Mouse (Mus musculus) CD4-positive, CD25-positive, alpha-beta regulatory T cell, adult 2 months (primary cell): Measurements from ENCODE around the gene Ttc17.

Experiments
- DNase-seq: peaks from one replicate; pipeline ENCODE4 v3.0.0-alpha.2; 2012; ENCODE audit warnings: low read depth, low spot score

The Ttc17 gene

DNA sequence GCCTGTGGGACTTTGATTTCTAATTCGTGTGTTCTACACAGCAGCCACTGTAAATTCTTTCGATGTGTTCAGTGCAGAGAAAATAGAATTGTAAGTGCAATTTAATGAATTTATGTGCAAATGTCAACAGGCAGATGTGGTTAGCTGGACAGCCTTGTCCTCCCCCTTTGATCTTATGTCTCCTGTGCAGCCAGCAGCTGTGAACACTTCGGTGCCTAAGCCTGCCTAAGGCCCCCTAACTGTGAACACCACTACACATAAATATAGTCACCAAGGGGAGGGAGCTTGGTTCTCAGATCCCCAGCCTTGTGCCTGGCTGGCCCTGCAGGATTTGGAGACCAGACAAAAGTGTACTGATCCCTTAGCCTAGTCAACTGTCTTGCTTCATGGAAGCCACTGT is 109.0 kb downstream of the Ttc17 start:
- DNase-seq = no peak

DNA sequence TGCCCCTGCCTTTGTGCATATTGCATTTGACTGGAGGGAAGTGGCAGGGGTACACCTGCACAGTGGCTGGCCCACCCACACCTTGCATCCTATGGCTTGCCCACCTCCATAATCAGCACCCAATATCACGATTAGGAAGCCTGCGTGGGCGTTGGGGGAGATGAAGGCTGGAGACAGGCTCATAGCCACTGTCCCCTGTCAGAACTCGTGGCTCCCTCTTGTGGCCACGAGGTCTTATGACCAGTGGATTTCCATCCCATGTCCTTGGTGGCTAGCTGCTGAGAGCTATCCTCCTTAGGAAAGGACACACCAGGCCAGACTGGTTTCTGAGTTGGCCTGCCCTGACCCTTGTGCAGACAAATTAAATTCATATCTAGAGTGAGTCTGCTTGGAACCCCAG is 116.0 kb downstream of the Ttc17 start:
- DNase-seq = peak; percentile 68

DNA sequence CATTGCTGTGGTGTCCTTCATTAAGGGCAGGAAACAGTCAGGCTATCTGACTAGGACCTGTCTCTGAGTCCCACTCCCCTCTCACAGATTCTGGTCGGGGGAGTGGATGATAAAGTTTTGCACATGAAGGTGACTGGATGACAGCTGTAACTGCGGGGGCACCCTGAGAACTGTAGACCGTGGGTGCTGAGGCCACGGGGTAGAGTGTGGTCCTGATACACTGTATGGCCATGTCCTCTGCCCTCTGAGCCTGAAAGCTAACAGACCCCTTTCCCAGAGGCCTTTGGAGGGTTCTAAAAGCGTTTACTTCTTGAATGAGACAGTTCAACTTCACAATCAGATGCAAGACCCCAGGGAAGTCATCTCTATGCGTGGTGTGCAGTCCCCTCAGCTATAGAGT is 116.8 kb downstream of the Ttc17 start:
- DNase-seq = no peak

DNA sequence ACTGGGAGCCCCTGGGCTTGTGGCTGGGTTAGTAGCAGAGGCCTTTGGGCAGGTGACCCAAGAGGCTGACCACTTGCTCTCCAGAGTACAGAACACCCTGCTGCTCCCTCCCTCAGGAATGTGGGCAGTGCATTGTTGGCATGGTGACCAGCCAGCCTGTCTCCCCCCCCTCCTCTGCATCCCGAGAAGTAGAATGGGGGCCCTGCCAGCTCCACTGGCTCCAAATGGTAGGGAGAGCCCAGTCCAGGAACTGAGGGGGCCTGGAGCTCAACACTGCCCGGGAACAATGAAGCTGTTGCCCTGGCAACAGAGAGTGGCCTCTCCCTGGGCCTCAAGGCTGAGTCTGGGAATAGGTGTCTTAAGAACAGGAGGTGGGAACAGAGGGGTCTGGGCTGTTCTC is 117.3 kb downstream of the Ttc17 start:
- DNase-seq = no peak

DNA sequence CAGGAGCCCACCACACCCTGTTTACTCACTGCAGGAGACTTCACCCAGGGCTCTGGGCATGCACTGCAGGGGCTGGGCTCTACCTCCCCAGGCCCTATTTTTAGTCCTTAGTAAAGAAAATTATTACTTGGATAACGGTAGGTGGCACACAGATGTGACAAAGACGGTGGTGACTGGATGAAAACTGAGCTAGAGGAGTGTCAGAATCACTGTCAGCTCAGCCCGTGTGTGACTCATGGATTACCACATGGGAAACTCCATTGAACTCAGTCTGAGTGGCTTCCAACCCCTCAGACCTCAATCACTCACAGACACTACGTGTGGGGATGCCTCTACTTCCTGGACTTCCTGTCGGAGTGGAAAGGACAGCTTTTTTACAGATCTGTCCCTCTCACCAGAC is 118.4 kb downstream of the Ttc17 start:
- no peak for DNase-seq

DNA sequence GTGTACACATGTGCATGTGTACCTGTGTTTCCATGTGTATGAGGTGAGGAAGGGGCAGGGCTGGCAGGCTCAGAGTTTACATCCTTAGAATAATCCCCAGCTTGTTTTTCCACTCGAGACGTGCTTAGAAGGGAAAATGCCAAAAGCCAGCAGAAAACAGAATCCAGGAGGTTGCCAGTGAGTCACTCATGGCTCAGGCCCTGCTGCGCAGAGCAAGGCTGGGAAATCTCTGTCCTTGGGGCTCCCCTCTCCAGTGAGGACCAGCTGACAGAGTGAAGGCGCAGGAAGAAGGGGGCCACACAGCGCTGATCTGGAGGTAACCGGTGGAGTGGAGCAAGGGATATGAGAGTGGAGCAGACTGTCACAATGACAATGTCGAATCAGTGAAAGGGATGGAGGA is 119.1 kb downstream of the Ttc17 start:
- no peak for DNase-seq

DNA sequence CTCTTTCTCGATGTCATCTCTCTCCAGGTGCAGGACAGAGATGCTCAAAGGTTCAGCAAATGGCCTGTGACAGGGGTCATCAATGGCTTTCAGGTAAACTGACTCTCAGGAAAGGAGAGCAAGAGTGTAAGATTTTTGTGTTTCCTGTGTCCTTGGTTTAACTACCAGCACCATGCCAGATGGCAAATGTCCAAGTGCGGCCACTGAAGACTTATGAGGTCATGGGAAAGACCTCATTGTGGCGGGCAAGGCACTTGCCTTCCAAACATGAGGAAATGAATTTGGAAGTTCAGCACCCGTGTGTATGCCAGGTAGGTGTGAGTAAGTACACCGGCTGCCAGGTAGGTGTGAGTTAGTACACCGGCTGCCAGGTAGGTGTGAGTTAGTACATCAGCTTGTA is 123.0 kb downstream of the Ttc17 start:
- DNase-seq = no peak

DNA sequence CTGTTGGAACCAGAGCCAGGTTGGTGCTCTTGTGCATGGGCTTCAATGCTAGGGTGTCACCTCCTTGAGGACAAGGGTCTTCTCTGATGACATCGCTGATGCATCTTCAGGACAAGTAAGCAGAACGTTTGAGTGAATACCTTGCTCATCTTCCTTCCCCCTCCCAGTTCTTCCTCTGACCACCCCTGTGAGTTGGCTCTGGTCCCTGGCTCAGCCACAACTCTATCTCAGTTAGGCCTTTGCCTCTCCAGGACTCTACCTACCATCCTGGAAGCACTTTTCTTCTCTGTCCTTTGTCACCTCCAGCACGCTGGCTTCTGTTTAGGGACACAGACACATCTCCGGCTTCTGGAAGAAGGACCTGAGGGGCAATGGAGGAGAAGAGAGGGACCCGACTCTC is 126.9 kb downstream of the Ttc17 start:
- DNase-seq = no peak

DNA sequence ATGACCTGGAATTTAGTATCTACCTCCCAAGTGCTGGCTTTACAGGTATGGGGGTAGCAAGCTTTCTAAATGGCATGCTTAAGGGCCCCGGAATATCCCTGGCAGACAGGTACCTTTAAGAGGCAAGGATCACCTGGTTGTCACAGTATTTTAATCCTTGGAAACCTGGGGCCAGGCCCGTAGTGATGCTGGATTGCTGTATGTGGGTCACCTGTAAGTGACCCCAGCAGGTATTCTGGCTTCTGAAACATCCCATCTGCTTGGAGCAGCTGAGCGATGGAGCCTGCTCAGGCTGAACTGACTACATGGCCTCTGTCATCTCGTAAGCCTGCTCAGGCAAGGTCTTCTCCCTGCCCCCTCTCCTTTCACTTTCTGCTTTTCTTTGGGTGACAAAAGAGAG is 130.4 kb downstream of the Ttc17 start:
- no peak for DNase-seq

DNA sequence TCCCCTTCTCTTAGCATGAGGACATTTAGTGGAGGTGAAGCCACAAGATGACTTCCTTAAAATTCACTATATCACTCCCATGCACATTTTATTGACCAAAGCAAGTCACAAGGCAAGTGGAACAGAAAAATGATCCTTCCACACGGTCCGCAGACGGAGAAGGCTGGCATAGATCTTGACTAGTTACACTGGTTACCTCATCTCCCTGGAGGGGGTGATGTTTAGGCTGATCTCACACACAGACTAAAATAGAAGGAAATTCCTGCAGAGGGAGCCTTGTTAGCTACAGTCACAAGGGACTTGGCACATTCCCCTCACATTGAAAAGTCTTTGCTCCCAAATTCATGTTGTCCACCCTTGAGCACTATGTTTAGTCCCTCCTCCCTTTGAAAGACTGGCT is 130.8 kb downstream of the Ttc17 start:
- DNase-seq = no peak

DNA sequence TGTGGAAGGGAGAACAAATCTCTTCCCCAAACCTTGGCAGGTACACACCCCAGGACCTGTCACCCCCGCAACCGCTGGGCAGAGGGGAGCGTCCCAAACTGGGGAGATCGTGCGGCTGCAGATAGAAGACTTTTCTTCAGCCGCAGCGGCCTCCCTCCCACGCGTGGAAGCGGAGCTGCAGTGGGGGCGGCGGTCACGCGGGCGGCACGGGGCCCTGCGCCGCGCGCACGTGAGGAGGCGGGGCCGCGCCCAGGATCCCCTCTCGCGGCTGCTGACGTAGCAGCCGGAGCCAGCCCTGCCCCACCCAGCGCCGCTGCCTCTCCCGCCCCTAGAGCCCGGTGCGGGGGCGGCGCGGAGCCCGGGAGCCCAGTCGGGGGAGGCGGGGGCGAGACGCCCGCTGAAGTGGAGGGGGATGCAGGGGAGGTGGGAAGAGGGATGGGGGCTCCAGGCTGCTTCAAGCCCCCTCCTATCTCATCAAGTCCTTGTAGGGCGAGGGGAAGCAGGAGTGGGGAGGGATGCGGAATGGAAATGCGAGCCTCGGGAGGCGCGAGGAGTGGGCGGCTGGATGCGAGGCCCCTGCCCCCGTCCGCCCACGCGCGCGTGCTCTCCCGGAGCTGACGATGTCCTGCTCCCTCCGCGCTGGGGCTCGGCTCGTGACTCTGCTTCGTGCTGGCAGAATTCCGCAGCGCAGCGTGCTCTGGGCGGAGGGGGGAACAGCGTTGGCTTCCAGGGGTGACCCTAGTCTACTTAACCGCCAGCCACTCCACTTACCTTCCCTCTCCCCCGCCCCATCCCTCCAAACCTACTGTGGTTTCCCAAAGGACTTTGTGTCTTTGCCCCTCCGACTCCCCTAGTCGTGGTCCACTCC is 133.1 kb downstream of the Ttc17 start:
- DNase-seq = peak; percentile 80

DNA sequence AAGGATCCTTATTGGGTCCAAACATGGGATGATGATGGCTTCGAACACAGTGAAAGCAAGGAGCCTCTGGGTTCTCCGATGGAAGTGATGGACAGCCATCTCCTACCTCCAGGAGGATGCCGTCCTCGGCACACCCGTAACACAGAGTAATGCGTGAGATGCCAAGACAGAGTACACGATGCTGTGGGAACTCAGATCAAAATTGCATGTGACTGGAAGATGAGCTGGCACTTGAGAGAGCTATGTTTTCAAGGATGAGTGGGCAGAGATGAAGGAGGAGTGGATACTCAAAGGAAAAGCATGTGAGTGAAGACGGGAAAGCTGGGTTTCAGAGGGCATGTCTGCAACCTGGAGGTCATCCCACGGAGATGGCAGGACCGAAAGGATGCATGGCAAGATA is 135.3 kb downstream of the Ttc17 start:
- no peak for DNase-seq

DNA sequence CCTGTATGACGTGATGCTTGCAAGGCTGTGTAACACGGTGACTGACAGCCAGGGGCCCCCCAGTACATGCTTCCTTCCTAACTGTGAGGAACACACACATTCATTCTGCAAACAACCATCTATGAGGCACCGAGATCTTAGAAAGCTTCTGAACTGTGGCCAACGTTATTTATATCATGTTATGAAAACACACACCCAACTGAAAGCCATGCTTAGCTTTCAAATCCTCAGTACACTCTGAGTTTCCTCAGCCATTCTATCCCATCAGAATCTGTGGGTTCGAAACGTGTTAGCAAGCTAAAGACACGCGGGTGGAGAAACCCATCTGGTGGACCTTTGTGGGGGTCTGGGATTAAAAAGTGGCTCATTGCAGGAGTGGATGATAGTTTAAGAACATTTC is 137.7 kb downstream of the Ttc17 start:
- DNase-seq = no peak

DNA sequence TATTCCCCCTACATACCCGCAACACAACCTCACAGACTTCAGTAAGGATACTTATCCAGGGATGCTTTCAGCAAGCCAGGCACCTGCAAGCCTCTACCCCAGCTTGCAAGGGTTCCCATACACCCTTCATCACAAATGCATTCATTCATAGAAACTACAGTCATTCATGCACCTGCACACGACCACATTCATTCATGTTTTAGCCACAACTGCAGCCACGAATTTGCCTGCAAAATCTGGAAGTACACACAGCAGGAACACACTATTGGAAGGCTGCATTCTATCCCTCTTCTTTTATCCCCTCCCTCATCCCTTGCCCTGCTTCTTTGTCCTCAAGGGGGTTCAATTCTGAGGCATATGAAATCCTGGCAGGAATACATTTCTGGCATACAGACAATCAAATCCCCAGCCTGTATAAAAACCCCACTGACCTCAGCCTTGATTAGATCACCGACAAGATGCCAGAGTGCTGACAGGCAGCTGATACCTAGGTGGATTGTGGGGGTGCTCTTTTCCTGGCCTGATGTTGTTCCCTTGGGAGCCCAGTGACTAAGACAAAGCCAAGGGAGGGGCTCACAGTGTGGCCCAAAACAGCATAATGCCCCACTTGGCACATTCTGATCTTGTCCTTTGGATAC is 139.2 kb downstream of the Ttc17 start:
- DNase-seq = no peak

DNA sequence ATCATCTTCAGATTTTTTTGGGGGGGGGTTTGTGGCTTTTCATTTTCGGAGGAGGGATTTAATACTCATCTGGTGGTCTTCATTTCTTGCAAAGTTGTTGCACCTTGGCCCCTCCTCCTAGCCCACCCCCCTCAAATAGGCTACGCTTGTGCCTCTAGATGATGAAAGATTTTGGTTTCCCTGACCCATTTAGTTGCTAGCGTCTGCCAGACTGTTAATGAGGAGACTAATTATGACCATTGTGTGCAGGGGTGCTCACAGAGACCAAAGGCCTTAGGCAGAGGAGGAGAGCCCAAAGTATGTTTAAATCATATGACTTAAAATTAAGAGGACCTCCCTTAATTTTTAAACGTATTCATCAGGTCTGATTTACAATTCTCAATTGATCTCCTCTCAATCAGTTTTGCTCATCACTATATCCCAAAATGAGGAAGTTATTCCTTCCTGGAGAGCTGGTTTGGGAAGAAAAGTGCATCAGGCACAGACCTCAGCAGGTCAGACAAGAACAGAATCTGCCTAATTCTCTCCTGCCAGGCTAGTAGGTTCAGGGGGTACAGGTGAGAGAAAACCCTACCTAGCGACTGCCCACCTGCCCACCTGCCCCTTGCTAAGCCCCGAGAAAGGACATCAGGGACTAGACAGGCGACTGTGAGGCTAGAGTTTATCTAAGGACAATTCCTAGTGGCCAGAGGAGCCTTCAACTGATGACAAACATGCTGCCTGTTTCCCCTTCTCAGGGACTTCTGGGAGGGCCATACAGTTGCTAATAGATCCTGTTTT is 139.9 kb downstream of the Ttc17 start:
- no peak for DNase-seq

DNA sequence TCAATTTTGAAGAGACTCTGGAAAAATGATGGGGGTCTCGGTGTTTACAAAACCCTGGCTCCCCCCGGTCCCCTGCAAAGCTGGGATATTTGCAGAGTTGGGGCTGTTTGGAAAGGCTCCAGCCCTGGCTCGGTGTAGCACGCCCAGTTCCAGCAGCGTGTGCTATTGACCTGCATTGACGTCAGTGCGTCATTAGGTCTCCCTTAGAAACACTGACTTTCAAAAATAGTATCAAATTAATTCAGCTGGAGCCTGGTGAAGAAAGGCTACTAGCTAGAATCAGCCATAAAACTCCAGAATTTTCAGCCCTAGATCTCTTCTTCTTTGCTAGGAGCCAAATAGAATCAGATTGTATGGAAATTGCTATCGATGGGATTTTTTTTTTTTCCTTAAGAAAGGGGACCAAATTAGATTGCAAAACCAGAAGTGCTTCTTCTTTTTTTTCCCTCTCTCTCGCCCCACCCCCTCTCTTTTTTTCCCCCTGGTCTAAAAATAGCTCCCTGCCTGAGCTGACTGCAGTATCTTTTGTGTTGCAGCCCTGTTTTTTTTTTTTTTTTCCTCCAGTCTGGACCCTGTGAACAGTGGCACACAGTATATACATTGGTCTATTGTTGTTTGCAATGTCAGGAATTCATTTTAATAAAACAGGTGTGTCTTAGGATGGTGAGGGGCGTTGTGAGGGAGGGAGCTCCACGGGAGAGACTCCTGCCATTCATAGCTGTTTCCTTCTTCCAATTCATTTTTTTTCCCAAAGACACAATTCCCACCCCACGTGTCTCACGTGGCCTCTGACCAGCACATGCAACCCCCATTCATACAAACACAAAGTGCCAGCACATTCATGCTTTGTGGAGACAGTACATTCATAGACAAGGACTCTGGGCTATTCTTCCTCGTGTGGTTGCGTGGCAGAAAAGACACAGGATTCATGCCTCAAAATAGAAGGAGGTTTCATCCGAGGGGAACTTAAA is 141.0 kb downstream of the Ttc17 start:
- DNase-seq = peak; percentile 19

DNA sequence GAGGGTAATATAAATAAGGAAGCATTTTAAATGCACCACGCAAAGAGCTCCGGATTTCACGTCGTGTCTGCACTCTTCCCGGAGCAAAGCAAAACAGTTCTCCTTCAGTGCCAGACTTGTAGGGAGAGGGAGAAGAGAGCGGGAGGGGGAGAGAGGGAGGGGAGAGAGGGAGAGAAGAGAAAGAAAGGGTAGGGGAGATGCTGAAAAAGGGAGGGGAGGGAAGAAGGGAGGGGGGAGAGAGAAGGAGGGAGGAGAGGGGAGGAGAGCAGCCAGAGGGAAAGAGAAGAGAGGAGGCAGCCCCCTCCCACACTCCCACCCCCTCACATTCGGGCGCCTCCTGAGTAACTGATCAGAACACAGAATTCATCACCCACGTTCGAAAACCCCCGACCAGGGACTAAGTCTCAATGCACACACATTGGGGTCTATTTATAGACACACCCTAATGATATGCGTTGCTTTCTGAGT is 141.8 kb downstream of the Ttc17 start:
- DNase-seq = no peak

DNA sequence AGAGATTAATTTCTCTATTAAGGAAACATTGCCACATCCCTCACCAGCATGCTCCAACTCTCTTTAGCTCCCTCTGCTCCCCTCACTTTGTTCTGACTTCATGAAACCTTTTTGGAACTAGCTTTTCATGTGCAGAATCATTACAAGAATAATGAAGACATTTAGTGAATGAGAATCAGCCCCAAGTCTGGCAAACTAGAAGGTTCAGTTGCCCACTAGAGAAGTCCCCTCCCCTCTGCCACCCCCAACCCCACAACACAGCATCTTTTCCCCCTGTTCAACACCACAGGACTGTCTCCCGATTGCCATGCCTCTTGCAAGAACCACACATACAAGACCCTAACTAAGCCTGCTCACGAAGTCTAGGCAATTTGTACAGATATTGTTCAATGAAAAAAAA is 142.5 kb downstream of the Ttc17 start:
- no peak for DNase-seq

DNA sequence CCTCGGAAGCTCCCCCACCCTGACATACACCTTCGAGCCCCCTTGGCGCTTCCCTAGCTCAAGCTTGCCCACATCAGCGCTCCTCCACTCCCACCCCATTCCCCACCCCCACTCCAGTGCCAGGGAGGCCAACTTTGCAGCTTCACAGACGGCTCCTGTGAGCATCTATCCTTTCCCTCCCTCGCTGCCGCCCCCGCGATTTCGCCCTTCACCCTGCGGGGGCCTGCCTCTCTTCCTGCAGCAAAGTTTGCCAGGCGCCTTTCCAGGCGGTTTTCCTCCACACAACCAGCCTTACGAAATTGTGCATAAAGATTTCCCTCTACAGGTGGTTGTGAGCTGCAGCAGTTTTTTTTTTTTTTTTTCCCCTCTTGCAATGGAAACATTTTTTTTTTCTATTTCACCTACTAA is 143.0 kb downstream of the Ttc17 start:
- DNase-seq = peak; percentile 10

DNA sequence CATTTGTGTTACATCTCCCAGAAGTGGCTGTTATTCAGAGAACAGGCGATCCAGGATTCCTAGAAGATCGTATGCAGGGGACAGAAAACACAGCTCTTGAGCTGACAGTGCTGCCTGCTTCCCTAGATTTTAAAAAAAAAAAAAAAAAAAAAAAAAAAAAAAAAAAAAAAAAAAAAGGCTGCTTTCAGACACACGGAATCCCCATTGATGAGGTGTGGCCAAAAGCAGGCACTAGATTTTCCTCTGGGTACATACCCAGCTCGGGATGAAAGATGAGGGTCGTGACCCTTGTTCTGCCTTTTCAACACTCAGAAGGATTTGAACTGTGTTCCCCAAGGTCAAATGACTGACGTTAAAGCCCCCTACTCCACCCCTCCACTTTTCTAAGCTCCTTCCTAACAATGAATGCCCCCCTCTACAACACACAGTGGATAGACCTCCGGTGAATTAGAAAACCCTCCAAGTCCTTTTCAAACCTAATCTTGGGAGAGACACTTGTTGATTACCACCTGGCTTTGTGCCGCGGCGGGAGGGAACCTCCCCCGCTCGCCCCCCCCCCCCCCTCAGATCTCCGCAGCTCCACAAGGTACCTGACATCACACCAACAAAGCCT is 143.5 kb downstream of the Ttc17 start:
- no peak for DNase-seq

DNA sequence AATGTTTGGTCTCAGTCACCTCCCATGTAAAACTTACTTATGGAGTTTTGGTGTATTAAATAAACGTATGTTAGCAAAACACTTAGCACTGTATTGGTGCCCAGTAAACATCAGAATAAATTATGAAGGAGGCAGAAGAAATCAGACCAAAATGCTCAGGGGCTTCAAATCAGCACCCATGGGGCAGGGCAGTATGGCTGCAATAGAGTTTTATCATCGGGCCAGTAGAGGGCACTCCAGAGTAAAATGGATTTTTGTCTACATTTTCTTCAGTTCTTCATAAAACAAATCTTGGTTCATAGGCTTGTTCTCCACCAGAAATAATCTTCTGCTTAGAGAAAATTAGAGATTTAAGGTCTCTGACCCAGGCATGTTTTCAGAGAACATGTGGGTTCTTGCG is 152.4 kb downstream of the Ttc17 start:
- DNase-seq = peak; percentile 45
